Mouse (Mus musculus) gastrocnemius, adult 2 months (tissue): Measurements from ENCODE around the gene Crls1. TPM values are rescaled to one million over a fixed set of nuclear protein-coding genes. Genes with fewer than 3 reads are reported as not detected.

ENCODE experiments used
- DNase-seq: peaks from one replicate; pipeline ENCODE4 v3.0.0; 2022
- H3K27ac ChIP-seq: fragments of 200-600 bp; 2 replicates; pipeline ENCODE4 v1.8.1; 2022; ENCODE audit warnings: mild to moderate bottlenecking
- H3K4me3 ChIP-seq: fragments of 200-600 bp; 2 replicates; pipeline ENCODE4 v1.8.1; 2022; ENCODE audit warnings: mild to moderate bottlenecking, moderate library complexity
- CTCF ChIP-seq: fragments of 200-600 bp; IDR thresholded peaks from 2 replicates; pipeline ENCODE4 v1.8.1; 2022; ENCODE audit warnings: antibody characterized with exemption, mild to moderate bottlenecking, moderate library complexity
- intact Hi-C: fragments of 180-260 bp; cut with DNase I; formaldehyde crosslinking; loops from one replicate; pipeline ENCODE4 v1.15.1; 2025
- long read RNA-seq, 2 experiments: library from polyadenylated mRNA; stranded (forward); transcript quantifications; one replicate each; pipeline ENCODE4 v2.0.0; 2021
- total RNA-seq, 2 experiments: library from RNA; stranded (reverse); gene quantifications; 2 replicates each; pipeline ENCODE4 v1.2.3; 2021

Crls1 gene
- 10 to 100 TPM; 11.0 to 16.2 TPM for total RNA-seq
- long read RNA-seq, experiment 1, transcript Crls1-201 (7 exons, 1,924 nt) = major isoform, 26 of 29 reads
- long read RNA-seq, experiment 1, partial matches to known transcripts = 0 of 29 reads
- long read RNA-seq, experiment 1, other reads (novel, unspliced or antisense) = 3 of 29 reads
- long read RNA-seq, experiment 2, transcript Crls1-201 (7 exons, 1,924 nt) = major isoform, 26 of 32 reads
- long read RNA-seq, experiment 2, partial matches to known transcripts = 0 of 32 reads
- long read RNA-seq, experiment 2, other reads (novel, unspliced or antisense) = 6 of 32 reads

DNA sequence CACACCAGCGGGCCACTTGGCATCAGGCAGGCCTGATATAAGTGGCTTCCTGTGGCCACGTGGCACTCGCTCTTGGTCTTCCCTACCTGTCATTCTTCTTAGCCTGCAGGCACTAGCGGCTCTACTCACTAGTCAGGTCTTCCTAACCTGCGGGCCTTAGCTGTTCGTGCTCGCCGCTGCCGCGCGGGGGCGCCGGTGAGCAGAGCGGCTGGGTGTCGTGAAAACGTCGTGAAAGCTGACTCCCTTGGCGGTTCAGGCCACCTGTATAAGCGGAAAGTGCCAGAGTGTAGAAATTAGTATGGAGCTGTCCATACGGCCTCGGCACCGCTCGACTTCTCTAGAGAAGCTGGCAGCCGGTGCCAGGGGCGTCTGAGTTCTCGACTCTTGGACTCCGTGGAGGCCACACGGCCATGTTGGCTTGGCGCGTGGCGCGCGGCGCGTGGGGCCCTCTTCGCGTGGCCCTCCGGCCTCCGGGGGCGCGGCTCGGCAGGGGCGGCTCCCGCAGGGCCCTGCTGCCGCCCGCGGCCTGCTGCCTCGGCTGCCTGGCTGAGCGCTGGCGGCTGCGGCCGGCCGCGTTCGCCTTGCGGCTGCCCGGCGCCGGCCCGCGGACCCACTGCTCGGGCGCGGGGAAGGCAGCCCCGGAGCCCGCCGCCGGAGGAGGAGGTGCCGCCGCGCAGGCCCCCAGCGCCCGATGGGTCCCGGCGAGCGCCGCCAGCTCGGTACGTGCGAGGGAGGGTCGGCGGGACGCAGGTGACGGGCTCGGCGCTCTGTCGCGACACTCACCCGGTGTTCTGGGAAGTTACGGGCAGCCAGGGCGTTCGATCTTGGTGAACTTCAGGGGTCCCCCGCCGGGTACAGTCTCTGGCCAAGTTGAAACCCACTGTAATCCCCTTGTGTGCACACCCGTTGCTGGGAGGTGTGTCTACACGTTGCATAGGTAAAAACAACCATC lies at the start of gene Crls1:
Crls1 (plus strand) TSS at position 260 of the 952 bp plus-strand sequence.
- intact Hi-C loops = loop anchor here (1.0 to 5.0 kb wide), 2 partner anchors 30 to 56 kb away; partner anchors contain the start of genes Mcm8 and Trmt6
- peak; percentile 94 for DNase-seq
- peak within 1 kb of the TSS; percentile 82 for H3K4me3 ChIP-seq
- H3K27ac ChIP-seq = peak within 1 kb of the TSS; percentile 90
- peak; percentile 99; the same call in 1 of the 2 replicates for TF ChIP-seq CTCF

DNA sequence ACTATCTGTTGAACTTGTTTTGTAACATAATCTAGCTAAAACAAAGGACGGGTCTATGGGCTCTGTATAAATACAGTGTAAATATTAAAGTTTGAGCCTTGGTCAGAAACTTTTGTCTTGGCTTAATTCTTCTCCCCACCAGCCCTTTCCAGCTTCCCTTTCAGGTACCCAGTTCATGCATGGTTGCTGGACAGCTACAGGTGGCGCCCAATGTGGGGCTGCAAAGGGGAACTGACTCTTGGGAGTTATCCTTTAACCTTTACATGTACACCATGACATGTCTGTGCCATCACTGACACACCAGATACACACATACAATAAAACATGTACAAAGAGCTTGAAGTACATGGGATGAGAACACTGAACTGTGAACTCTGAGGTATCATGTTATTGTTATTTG lies 43.5 kb upstream of the Crls1 start:
- no peak for DNase-seq
- intact Hi-C loops = no loop called here
- Histone ChIP-seq H3K4me3 (no peak overlapping the region), H3K27ac (no peak overlapping the region)
- no peak for TF ChIP-seq CTCF

DNA sequence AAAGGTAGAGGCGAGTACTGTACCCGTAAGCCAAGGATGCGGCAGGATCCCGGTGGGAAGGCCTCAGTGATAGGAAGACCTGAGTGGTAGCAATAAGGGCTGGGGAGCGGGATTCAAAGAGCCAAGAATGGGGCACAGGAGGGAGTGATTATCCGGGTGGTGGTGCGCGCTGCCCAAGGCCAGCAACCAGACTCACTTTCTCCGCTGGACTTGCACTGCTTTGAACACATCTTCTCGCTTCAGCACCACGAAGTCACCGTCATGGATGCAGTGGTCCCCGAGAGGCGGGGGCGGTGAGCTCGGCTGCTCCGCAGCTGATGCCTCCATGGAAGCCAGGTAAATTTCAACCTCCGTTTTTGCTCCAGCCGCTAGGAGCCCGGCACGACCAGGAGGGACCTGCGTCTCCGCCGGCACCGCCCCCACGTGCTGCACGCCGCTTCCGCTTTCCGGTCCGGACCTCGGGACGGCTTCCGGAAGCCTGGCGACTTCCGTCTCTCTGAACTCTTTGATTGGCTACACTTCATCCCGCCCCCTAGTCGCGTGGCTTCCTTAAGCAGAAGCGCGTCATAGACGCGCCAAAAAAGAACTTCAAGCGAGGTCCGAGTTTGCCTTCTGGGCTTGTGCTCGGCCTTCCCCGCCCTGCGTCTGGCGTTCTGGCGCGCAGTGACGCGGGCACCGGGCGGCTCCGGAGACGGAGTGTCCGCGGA lies 30.7 kb upstream of the Crls1 start, which contains the start of the genes Trmt6 and Mcm8:
Trmt6 (minus strand) TSS at position 448 of the 707 bp plus-strand sequence.
Mcm8 (plus strand) TSS at position 534 of the 707 bp plus-strand sequence.
- Histone ChIP-seq H3K4me3 (peak within 1 kb of the TSS; percentile 90), H3K27ac (peak within 1 kb of the TSS; percentile 86)
- TF ChIP-seq CTCF = peak; percentile 54
- intact Hi-C loops = loop anchor here (1.0 kb wide), 1 partner anchor 31 kb away; the partner anchor contains the start of gene Crls1
- peak; percentile 95 for DNase-seq

DNA sequence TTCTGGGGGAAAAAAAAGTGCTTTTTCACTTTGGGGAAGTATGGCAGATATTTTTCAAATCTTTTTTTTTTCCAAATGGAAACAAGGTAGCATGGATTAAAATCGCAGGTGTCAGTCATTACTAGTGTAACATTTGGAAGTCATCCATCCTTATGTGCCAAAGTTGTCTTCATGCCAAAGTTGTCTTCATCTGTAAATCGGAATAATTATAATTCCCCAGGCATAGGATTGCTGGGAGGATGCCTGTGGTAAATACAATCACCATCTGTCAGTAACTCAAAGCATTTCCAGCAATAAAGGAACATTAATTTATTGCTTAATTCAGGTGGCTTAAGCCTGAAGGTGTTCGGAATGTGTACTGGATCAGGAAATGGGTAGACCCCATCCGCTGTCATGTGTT lies 5.4 kb upstream of the Crls1 start:
- Histone ChIP-seq H3K27ac (no peak overlapping the region), H3K4me3 (no peak overlapping the region)
- intact Hi-C loops = no loop called here
- DNase-seq = no peak
- no peak for TF ChIP-seq CTCF

DNA sequence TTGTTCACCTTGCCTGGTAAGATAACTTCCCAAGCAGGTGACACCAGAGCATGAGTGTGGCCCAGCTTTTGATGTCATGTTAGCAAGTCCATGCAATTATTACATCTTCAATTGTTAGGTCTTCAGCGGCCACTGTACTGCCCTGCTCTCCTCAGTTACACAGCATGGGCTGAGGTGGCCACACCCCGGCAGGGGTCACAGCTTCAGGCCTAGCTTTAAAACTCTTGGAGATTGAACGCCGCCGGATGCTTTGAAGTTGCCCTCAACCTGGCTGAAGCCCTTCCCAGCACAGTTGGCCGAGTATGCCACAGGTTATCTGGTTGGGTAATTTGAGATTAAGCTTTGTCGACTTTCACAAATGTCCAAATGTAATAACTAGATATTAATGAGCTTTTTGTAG lies 1.1 kb downstream of the Crls1 start:
- peak overlapping the region; percentile 82 for H3K4me3 ChIP-seq
- intact Hi-C loops = loop anchor here (5.0 kb wide), 1 partner anchor 55 kb away; no protein-coding TSS in a partner anchor
- no peak for DNase-seq
- peak overlapping the region; percentile 90; the same call in 1 of the 2 replicates for H3K27ac ChIP-seq
- TF ChIP-seq CTCF = no peak

DNA sequence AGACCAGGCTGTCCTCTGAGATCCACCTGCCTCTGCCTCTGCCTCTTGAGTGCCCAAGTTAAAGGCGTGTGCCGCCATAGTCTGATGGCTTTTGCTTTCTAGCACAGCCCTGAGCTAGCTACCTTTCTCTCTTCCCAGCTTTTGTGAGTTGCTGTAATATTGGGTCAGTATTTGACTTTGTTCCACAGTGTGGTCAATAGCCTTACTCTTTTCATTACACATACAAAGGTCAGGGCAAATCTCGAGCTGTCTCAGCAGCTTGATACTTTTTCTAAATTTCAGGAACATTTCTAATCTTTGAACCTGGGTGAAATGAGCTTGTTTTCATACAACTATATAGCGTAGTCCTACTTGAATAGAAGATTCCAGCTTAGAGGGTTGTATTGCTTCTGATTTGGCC lies 1.9 kb downstream of the Crls1 start:
- H3K4me3 ChIP-seq = peak overlapping the region; percentile 82; the same call in 1 of the 2 replicates
- H3K27ac ChIP-seq = no peak overlapping the region
- TF ChIP-seq CTCF = no peak
- intact Hi-C loops = loop anchor here (5.0 kb wide), 1 partner anchor 54 kb away; no protein-coding TSS in a partner anchor
- DNase-seq = no peak

DNA sequence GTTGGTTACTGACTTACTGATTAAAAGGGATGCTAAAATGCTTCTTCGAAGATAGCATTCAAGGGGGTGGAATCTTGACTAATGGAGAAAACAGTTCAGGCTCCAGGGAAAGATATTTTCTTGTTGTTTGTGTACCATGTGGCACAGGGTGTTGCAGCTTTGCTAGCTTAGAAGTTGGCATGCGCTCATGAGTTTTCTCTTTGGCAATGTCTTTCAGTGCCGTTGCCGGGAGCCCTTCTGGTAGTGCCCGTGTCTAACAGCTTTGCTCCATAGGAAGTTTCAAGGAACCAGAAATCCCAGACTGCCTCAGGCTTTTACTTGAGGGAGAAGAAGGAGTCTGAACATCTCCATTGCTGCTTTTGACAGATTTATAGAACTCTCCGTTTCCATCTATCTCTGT lies 2.7 kb downstream of the Crls1 start:
- no peak for TF ChIP-seq CTCF
- DNase-seq = no peak
- intact Hi-C loops = loop anchor here (5.0 kb wide), 1 partner anchor 53 kb away; no protein-coding TSS in a partner anchor
- H3K4me3 ChIP-seq = no peak overlapping the region
- H3K27ac ChIP-seq = no peak overlapping the region

DNA sequence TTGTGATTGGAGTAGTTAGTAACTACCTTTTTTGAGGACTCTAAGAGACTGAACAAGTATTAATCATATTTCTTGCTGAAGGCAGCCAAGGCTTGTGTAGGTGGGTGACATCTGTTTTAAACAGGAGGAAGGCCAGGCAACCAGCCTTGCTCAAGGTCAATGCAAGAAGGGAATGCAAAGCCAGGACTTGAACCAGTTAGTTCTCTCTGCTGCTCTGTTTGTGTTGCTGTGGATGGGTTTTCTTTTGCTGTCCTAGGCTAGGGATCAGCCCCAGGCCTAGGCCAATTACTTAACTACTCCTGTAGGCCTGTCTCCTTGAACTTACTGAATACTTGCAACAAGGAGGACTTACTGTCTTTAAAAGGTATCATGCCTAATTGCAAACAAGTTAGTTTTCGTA lies 6.6 kb downstream of the Crls1 start:
- Histone ChIP-seq H3K27ac (no peak overlapping the region), H3K4me3 (no peak overlapping the region)
- no peak for DNase-seq
- no peak for TF ChIP-seq CTCF
- intact Hi-C loops = no loop called here

DNA sequence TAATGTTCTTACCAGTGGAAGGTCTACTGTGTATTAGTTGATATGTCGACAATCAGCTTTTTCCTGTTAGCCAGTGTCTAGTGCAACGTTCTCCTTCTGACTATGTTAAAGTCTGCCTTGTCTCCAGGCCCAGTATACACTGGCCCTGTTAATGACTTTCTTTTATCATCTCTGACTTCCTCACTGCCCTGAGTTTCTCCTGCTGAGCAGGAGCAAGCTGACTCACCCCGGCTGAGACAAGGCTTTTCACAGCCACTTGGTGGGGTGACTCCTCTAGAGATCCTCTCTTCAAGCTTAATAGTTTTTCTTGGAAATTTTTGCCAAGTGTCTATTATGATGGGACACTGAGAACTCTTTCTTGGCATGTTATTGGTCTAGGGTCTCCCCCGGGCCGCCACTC lies 9.9 kb downstream of the Crls1 start:
- no peak overlapping the region for H3K4me3 ChIP-seq
- intact Hi-C loops = no loop called here
- no peak overlapping the region for H3K27ac ChIP-seq
- no peak for TF ChIP-seq CTCF
- DNase-seq = no peak

DNA sequence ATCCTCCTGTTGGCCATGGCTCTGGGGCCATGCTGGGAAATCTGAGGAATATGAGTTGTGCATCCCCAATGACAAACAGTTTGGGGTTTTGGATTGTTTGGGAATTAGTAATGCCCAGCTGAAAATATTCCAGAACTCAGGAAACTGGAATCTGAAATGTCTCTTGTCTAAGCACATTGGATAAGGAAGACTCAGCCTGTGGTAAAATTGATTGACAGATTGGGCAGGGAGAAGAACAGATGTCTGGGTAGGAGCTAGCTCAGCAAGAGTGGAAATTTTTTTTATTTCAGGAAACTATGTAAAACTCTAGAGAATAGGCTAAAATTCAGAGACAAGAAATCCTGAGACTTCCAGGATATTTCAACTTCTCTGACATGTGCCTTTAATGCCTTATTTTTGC lies 14.0 kb downstream of the Crls1 start:
- DNase-seq = no peak
- intact Hi-C loops = no loop called here
- Histone ChIP-seq H3K4me3 (no peak overlapping the region), H3K27ac (no peak overlapping the region)
- TF ChIP-seq CTCF = no peak

DNA sequence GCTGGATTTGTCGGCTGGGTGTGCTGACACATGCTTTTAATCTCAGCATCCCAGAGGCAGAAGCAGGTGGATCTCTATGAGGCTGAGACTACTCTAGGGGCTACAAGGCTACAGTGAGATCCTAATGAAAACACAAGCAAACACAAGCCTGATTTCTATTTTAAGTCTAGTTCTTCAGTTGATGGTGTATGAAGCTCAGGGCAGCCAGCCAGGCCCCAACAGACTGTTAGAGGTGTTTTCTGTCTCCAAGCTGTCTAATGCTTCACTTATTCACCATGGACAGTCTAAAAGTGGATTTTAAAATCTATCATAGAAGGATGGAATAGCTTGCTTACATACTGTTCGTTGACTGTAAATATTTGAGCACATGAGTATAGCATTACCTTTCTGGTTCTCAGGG lies 15.0 kb downstream of the Crls1 start:
- no peak for TF ChIP-seq CTCF
- H3K27ac ChIP-seq = no peak overlapping the region
- no peak for DNase-seq
- intact Hi-C loops = no loop called here
- H3K4me3 ChIP-seq = no peak overlapping the region

DNA sequence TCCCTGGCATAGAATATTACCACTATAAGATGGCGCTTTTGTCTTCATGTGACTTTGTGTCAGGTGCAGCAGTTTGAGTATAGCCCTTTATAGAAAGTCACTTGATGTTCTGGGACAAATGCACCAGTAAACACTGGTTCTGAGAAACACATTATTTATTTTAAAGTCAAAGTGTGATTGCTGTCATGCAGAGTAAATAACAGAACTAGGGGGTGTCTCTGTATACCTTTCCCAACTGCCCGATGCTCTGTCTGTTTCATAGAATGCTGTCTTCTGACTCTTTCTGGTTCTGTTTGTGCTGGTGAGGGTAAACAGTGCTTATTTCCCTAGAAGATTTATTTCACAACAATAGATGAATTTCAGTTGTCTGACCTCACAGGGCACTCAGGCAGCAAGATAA lies 16.9 kb downstream of the Crls1 start:
- no peak for TF ChIP-seq CTCF
- H3K4me3 ChIP-seq = no peak overlapping the region

More for the DNA sequence above, 16.9 kb downstream of the Crls1 start:
- no peak overlapping the region for H3K27ac ChIP-seq
- no peak for DNase-seq
- intact Hi-C loops = no loop called here
